Mouse (Mus musculus) heart, adult 2 months (tissue): ENCODE measurements at regions not wholly inside any gene's neighbourhood (a gene's known extent, or its start where the extent isn't known, plus 50 kb on each side); places are given as distances from the start of the nearest gene placed in this dataset.

Experiments
- DNase-seq, 2 experiments: peaks; one replicate each; pipeline ENCODE4 v3.0.0; 2021
- H3K27ac ChIP-seq: fragments of 200-600 bp; 2 replicates; pipeline ENCODE4 v1.8.1; 2022
- H3K27me3 ChIP-seq: fragments of 200-500 bp; 2 replicates; pipeline ENCODE4 v1.6.1; 2012; ENCODE audit warnings: mild to moderate bottlenecking, low read length, inconsistent platforms, mixed read lengths; ENCODE audit not compliant: control insufficient read depth, insufficient read depth
- H3K36me3 ChIP-seq: fragments of 200-500 bp; 2 replicates; pipeline ENCODE4 v1.6.1; 2012; ENCODE audit warnings: low read length, inconsistent platforms; ENCODE audit not compliant: control insufficient read depth, insufficient read depth
- H3K4me1 ChIP-seq: fragments of 200-500 bp; 2 replicates; pipeline ENCODE4 v1.6.1; 2011; ENCODE audit warnings: low read length; ENCODE audit not compliant: control insufficient read depth, insufficient read depth
- H3K4me3 ChIP-seq: fragments of 200-600 bp; 2 replicates; pipeline ENCODE4 v1.8.1; 2022
- H3K79me2 ChIP-seq: fragments of 200-500 bp; replicated peaks from 2 replicates; pipeline ENCODE4 v1.6.1; 2012; ENCODE audit warnings: mild to moderate bottlenecking, inconsistent platforms, low read length, moderate library complexity, mixed read lengths; ENCODE audit not compliant: control insufficient read depth, insufficient read depth
- H3K9ac ChIP-seq: fragments of 200-500 bp; 2 replicates; pipeline ENCODE4 v1.6.1; 2012; ENCODE audit warnings: low read depth, mild to moderate bottlenecking, control low read depth, inconsistent platforms, low read length, mixed read lengths
- CTCF ChIP-seq: fragments of 200-600 bp; IDR thresholded peaks from 2 replicates; pipeline ENCODE4 v1.8.1; 2022; ENCODE audit warnings: antibody characterized with exemption, mild to moderate bottlenecking, moderate library complexity
- EP300 ChIP-seq: fragments of 200-500 bp; IDR thresholded peaks from 2 replicates; pipeline ENCODE4 v1.6.1; 2011; ENCODE audit warnings: low read depth, low read length, control low read depth; ENCODE audit not compliant: insufficient read depth
- POLR2A ChIP-seq: fragments of 200-500 bp; IDR thresholded peaks from 2 replicates; pipeline ENCODE4 v1.6.1; 2011; ENCODE audit warnings: mild to moderate bottlenecking, low read depth, low read length, control low read depth; ENCODE audit not compliant: insufficient read depth
- WGBS: fragments of 180-500 bp; shearing (Covaris S2); methylation state at CpG from one replicate; pipeline ENCODE4 v1.1.7; 2018; 5-methylcytosine and 5-hydroxymethylcytosine counted together
- intact Hi-C: fragments of 180-260 bp; cut with DNase I; formaldehyde crosslinking; loops from one replicate; pipeline ENCODE4 v1.15.1; 2025

DNA sequence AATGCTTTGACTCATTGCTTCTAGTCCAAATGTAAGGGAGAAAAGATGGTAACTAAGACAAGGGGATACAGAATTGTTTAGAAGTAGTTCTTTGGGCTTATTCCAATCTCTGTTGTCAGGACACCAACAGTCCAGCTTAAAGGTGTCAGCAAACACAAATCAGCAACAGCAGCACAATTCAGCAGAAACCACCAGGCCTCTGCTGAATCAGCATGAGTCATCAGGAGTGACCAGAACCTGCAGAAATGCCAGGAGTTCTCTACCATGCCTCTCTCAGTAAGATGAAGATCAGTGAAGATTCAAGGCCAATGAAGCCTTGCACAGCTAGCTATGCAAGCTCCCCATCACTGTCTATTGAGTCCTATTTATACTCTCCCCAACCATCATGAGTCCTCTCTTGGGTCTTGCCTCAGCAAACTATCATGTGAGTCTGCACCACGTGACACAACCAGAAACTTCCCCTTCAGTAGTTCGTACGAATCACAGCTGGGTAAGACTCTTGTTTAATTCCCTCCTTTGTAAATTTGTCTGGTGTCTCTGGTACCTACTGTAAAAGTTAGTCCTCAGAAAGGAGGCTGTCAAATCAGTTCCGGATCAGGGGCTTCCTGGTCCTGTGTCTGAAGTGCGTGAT, 110.7 kb upstream of the Ptgfr start:
- Histone ChIP-seq H3K4me3 (no peak overlapping the region), H3K79me2 (no peaks in the 10 kb centered on the region), H3K27me3 (no peaks in the 10 kb centered on the region), H3K36me3 (no peaks in the 10 kb centered on the region), H3K4me1 (no peaks in the 10 kb centered on the region), H3K9ac (no peak overlapping the region), H3K27ac (no peak overlapping the region)
- TF ChIP-seq CTCF (no peak), EP300 (no peak), POLR2A (no peak)
- DNase-seq: no peak
- WGBS: 92% methylated on average over 5 of the region's 5 CpGs
- intact Hi-C loops: no loop called here

DNA sequence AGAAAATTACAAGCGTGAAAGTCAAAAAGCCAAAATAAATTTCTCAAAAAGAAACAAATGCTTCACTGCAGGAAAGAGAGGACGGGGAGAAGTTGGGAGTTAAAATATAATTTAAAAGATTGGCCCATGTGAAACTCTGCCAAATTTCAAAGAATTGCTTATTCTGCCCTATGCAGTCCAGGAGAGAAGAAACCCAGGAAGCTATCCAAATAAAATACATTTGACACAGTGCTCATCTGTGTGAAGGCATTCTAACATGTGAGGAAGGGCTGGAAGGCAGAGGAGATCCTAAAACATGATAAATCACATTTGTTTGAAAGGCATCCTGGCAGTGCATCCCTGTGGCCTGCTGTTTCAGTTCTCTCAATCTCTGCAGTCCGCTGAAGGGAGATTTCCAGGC, 108.5 kb upstream of the Ptgfr start:
- intact Hi-C loops: no loop called here
- no peaks in the 10 kb centered on the region for H3K79me2 ChIP-seq
- H3K4me1 ChIP-seq: no peaks in the 10 kb centered on the region
- WGBS: 70% methylated on average over 3 of the region's 3 CpGs
- TF ChIP-seq POLR2A: no peak
- TF ChIP-seq CTCF: no peak
- TF ChIP-seq EP300: no peak
- H3K27ac ChIP-seq: no peak overlapping the region
- no peak overlapping the region for H3K9ac ChIP-seq
- no peaks in the 10 kb centered on the region for H3K27me3 ChIP-seq
- DNase-seq: no peak
- no peaks in the 10 kb centered on the region for H3K36me3 ChIP-seq
- H3K4me3 ChIP-seq: no peak overlapping the region

DNA sequence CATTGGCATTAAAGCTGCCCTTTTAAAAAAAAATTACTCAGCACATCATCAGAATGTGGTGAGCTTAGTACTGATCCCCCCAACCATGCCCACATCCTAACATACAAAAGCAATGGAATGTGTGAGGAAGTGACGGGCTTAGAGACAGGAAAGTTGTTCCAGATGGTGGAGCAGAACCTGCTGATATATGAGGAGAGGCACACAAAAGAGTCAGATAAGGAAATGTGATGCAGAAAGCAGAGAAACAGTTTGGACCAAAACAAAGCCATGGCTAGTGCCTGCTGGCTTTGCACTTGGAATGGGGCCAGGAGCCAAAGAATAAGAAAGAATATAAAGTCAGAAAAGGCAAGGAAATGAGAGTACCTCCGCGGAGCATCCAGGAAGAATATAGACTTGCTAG, 106.1 kb upstream of the Ptgfr start:
- no peaks in the 10 kb centered on the region for H3K27me3 ChIP-seq
- no peak for DNase-seq
- no peaks in the 10 kb centered on the region for H3K36me3 ChIP-seq
- H3K9ac ChIP-seq: no peak overlapping the region
- no peaks in the 10 kb centered on the region for H3K4me1 ChIP-seq
- no peak overlapping the region for H3K27ac ChIP-seq
- 34% methylated on average over 3 of the region's 3 CpGs for WGBS
- intact Hi-C loops: no loop called here
- no peaks in the 10 kb centered on the region for H3K79me2 ChIP-seq
- H3K4me3 ChIP-seq: no peak overlapping the region
- TF ChIP-seq POLR2A (no peak), EP300 (no peak), CTCF (no peak)

DNA sequence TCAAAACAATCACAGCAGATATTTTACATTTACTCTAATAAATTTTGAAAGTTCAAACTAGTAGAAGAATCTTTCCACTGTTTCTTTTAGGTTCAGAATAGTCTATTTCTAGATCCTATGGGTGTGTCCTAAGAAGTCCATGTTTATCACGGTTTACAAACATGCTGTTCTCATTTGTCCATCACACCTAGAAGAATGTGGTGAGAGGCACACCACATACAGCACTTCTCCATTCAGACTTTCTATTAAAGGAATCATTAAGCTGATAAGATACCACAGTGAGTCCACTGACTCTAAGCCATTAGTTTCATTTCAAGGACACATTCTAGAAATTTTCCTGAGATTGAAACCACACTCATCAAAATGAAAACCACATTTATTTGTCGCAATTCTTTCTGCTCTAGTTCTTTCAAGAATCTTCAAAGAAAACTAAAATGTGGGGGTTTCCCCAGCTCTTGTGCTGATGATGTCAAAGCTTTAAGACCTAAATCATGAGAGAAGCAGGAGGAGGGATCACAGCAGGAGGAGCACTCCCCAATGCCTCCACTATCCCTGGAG, 101.1 kb upstream of the Ptgfr start:
- TF ChIP-seq POLR2A: no peak
- TF ChIP-seq EP300: no peak
- TF ChIP-seq CTCF: no peak
- H3K79me2 ChIP-seq: no peaks in the 10 kb centered on the region
- H3K27ac ChIP-seq: no peak overlapping the region
- H3K4me3 ChIP-seq: no peak overlapping the region
- DNase-seq: no peak
- H3K27me3 ChIP-seq: no peaks in the 10 kb centered on the region
- WGBS: 38% methylated on average over 2 of the region's 2 CpGs
- intact Hi-C loops: loop anchor here (5.0 kb wide), 1 partner anchor 101 kb away; the partner anchor contains the start of gene Ptgfr
- no peak overlapping the region for H3K9ac ChIP-seq
- H3K36me3 ChIP-seq: no peaks in the 10 kb centered on the region
- H3K4me1 ChIP-seq: no peaks in the 10 kb centered on the region

DNA sequence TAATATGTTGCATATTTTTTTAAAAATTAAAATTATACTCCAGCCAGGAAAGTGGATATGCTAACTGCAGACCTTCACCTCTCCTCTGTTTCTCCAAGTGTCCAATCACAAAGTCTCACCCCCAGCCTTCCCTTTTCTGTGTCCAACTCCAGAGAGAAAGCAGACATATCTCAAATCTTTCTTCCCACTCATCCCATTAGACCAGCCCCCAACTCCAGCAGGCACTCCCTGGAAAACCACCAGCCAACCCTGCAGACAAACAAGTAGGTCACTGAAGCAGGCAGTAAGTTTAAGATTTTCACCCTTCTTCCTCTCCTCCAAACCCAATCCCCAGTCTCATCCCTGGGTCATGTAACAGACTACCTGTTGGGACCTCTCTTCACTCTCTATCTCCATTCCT, 94.2 kb upstream of the Ptgfr start:
- Histone ChIP-seq H3K9ac (no peak overlapping the region), H3K27ac (no peak overlapping the region), H3K4me3 (no peak overlapping the region), H3K36me3 (no peaks in the 10 kb centered on the region), H3K27me3 (no peaks in the 10 kb centered on the region), H3K4me1 (no peaks in the 10 kb centered on the region), H3K79me2 (no peaks in the 10 kb centered on the region)
- no peak for TF ChIP-seq POLR2A
- TF ChIP-seq CTCF: no peak
- TF ChIP-seq EP300: no peak
- intact Hi-C loops: loop anchor here (5.0 kb wide), 1 partner anchor 39 kb away; no protein-coding TSS in a partner anchor
- no peak for DNase-seq

DNA sequence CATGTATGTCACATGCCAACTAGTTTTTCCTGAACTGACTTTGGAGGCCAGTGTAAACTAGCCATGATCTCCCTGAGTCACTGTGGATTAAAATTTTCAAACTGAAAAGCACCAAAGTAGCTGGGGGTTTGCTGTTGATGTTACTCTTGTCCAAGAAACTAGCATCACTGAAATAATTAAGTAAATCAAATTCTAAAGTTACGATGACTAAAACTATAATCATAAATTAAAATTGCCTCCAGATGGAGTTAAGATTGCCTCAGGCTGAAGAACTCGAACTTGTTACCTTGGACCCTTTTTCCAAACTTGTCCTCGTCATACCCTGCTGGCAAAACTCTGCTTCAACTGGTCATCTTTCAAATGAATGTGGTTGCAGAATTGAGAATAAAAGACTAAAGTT, 93.7 kb upstream of the Ptgfr start:
- Histone ChIP-seq H3K4me3 (no peak overlapping the region), H3K27ac (no peak overlapping the region), H3K79me2 (no peaks in the 10 kb centered on the region), H3K27me3 (no peaks in the 10 kb centered on the region), H3K9ac (no peak overlapping the region), H3K36me3 (no peaks in the 10 kb centered on the region), H3K4me1 (no peaks in the 10 kb centered on the region)
- intact Hi-C loops: loop anchor here (5.0 kb wide), 1 partner anchor 39 kb away; no protein-coding TSS in a partner anchor
- no peak for DNase-seq
- TF ChIP-seq CTCF (no peak), POLR2A (no peak)
- 85% methylated on average over 3 of the region's 3 CpGs for WGBS
